Mouse (Mus musculus) urinary bladder, postnatal 14 days (tissue): ENCODE measurements around the gene Gemin6.
"Not testable (repeated sequence)": the region's sequence is repeated elsewhere in the genome, so short reads cannot be mapped to it uniquely, and the experiment has no call there.

Experiments
- DNase-seq: peaks from one replicate; pipeline ENCODE4 v3.0.0; 2021; ENCODE audit warnings: low spot score

Gemin6 gene

DNA sequence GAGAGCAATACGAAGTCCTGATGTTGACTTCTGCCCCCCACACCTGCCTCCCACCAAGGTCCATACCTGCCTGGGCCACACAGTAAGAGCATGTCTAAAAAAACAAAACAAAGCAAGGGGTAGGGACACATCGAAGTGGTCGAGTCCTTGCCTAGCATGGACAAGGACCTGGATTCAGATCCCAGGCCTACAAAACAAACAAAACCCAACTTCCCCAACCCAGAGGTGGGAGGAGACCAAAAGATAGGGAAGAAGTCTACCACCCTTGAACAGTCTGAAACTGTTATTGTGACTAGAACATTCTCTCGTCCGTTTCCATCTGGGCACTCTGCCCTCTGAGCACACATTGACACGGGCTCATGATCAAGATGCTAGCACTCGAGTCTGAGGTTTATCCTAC is 10.1 kb downstream of the Gemin6 start:
- no peak for DNase-seq

DNA sequence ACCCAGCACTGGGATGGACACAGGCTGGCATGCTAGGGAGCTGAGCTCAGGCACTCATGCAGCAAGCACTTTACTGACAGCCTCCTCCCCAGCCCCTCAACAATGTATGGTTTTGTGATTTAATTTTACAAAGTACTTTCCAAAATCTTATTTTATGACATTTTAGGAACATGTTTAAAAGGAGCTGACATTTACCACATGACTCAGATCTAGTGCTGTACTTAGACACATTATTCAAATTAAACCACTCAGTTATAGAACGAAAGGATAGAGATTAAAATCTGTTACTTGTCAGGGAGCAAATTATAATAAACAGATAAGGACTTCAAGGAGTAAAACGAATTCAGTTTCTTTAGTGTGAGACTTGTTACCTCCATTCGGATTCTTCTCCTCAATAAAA is 11.2 kb downstream of the Gemin6 start:
- DNase-seq = no peak

DNA sequence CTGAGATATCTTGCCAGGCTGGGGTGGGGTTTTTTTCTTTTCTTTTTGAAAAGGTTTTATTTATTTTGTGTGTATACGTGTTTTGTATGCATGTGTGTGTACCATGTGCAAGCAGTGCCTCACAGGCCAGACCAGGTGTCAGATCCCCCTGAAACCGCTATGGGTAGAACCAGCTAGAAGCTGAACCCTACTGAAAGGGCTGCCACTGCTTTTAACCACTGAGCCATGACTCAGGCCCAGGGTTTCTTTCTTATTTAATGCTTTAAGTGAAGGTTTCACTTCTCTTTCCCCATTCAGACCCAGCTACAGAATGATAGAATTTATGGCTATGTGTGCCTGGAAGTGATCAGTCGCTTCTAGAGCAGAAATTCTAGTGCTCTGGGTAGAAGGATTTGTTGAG is 12.6 kb downstream of the Gemin6 start:
- DNase-seq = no peak

DNA sequence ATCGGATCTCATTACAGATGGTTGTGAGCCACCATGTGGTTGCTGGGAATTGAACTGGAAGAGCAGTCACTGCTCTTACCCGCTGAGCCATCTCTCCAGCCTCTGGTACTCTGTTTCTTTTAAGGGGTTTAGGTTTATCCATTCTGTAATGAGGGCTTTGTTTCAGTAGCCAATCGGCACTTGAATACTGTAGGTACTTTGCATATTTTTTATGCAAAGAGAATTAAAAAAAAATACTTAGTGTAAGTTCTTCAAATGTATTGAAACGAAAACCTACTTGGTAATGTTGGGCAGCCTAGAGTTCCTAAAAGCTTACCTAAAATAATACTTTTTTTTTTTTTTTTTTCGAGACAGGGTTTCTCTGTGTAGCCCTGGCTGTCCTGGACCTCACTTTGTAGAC is 13.2 kb downstream of the Gemin6 start:
- DNase-seq = no peak

DNA sequence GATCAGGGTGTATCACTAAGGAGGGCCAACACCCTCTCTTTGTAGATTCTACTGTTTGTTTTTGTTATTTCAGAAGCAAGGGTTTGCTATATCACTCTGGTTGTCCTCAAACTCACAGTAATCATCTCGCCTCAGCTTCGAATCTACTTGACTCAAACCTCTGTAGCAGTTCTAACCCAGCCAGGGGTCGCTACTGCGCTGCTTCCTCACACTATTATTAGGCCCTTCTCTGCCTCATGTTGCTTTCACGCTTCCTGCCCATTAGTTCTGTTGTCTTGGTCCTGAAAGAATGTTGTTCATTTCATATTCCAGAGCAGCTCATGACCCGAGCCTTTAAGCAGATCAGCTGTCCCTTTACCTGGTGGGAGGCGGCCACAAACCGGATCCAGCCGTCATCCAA is 17.4 kb downstream of the Gemin6 start:
- DNase-seq = no peak

DNA sequence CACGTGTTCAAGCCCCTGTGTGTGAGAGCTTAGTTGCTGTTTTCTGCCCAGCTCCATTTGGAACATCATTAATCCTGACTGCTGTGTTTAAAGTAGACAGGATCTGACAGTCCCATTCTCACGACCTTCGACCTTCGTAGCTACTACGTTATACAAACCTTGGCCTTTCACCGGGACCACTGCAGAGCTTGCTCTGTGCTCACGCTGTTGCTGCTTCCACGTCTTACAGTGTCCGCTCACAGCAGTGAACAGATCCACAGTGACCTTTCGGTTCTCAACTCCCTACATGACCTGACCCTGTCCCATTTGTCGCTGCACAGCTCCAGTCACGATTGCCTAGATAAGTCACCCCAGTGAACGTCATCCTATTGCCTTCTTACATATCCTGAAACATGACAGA is 18.9 kb downstream of the Gemin6 start:
- no peak for DNase-seq

DNA sequence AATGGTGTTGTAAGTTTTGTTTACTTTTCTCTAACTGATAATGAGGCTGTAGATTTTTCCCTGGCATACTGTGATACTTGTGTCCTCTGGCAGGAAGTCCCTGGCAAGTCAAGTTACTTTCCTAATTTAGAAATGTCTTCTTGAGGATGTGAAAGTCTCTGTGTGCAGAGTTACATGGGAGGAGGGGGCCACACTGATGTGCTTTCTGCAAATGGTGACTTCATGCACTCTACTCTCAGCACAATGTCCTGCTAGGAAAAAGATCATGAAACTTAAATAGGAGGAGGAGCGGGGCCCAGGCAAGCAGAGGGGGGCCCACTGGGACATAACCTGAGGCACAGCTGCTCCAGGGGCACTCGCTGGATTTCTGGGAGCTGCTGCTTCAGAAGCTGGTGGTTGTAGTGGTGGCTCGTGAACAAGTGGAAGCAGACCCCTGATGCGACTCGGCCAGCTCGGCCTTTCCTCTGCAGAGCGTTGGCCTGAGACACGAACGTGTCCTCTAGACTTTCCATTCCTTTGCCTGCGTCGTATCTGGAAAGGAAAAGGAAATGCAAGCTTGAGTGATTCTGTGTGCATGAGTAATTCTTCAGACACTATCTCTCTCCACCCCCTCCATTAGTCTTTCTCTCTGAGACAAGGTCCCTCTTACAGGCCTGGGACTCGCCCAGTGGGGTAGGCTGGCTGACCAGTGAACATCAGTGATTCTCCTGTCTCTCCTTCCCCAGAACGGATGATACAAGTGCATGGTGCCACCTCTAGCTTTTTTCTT is 28.7 kb downstream of the Gemin6 start:
- no peak for DNase-seq

DNA sequence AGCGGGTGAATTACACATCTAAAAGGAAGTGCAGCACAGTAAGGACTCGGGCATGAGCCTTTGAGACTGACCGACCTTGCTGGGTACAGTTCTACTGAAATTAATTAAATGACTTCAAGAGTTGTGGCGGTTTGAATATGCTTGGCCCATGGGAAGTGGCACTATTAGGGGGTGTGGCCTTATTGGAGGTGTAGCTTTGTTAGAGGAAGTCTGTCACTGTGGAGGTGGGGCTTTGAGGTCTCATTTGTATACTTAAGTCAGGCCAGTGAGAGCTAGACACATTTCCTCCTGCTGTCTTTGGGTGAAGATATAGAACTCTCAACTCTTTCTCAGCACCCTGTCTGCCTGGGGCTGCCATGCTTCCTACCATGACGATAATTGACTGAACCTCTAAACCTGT is 30.2 kb downstream of the Gemin6 start:
- no peak for DNase-seq

DNA sequence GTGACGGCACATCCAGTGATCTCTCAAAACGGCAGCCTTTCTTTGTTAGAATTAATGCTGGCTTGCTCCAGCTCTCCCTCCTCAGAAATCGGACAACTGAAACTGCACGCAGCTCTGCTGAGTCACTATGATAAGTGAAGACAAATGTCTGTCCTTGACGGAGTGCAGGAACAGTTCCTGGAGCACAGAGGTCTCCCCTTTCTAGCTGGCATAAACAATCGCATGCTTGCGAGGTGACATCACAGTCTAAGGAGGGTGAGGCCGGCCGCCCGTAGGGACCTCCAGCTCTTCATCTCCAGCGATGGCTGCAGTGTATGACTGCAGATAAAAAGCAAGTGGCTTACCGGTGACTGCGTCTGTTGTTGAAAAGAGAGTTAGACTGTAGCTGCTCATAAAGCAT is 31.0 kb downstream of the Gemin6 start:
- peak; percentile 76 for DNase-seq

DNA sequence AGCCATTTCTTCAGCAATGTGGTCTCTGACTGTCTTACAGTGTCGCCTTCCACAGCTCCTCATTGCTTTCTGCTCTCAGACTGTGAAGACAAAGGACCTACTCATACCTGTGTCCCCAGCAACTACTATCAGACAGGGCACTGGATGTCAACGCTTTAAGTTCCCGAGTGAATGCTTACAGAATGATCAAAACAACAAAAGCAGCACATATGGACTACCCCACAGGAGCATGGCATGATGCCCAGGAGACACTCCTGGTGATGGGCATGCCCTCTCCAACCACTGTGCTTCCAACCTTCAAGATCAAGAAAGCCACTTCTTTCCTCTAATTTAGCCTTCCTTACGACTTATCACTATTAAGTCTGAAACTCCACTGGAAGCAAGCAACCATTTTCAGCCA is 42.8 kb downstream of the Gemin6 start:
- DNase-seq = no peak

DNA sequence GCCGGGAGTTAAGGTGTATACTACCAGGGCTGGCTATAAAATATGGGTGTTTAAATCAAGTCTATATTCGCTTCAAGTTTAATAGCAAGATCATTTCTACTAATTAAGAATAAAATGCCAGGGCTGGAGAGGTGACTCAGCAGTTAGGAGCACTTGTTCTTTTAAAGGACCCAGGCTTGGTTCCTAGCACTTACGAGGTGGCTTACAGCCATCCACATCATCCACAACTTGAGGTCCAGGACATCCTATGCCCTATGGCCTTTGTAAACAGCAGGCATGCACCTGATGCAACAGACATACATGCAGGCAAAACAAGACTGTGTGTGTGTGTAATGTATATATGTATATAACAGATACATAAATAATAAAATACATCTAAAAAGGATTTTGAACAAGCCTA is 43.9 kb downstream of the Gemin6 start:
- DNase-seq = no peak

DNA sequence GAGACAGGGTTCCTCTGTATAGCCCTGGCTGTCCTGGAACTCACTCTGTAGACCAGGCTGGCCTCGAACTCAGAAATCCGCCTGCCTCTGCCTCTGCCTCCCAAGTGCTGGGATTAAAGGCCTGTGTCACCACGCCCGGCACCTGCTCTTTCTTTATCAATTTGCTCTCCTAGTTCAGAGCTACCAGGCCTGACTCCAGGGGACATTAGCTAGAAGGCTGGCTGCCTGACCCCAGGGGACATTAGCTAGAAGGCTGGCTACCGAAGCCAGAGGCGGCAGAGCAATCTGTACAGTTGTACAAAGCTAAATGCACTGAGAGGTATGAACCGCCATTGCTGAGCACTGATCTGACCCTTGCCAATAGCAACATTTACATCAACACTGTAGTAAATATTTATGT is 46.4 kb downstream of the Gemin6 start:
- DNase-seq = not testable (repeated sequence)
